Mouse (Mus musculus): Measurements from ENCODE around the gene Fer1l4. TPM values are rescaled to one million over a fixed set of nuclear protein-coding genes. Genes with fewer than 3 reads are reported as not detected.

The Fer1l4 gene
- polyA plus RNA-seq, 1 experiment from 2014 or later: not detected

- DNase-seq (ENCODE audit: low spot score) (no peak), ATAC-seq (ENCODE audit: low FRiP score) (no peak)
- Histone ChIP-seq H3K27me3 (ENCODE audit: control insufficient read depth, insufficient read depth, low read length) (no peaks in the 10 kb centered on the region), H3K4me2 (replicated peaks) (no peak overlapping the region), H3K9ac (no peak overlapping the region), H3K4me3 (replicated peaks; ENCODE audit: low read length) (no peak overlapping the region), H3K4me1 (replicated peaks; ENCODE audit: control insufficient read depth, insufficient read depth, low read length) (no peaks in the 10 kb centered on the region; the same call in 1 of the 2 replicates), H3K9me3 (ENCODE audit: control insufficient read depth, low read length) (no peaks in the 10 kb centered on the region), H3K27ac (no peak overlapping the region), H3K36me3 (replicated peaks; ENCODE audit: control insufficient read depth, insufficient read depth) (peaks cover 67% of the 10 kb centered on the region)
- 91% methylated on average over 7 of the region's 7 CpGs for WGBS
Measured at GRCm38 (mm10) chr2:156077461-156077860, 24.7 kb upstream of the Fer1l4 start.

- no peaks in the 10 kb centered on the region for H3K9me3 ChIP-seq (ENCODE audit: control insufficient read depth, low read length)
- peaks cover 98% of the 10 kb centered on the region for H3K36me3 ChIP-seq (replicated peaks; ENCODE audit: control insufficient read depth, insufficient read depth)
- no peak overlapping the region for H3K4me3 ChIP-seq (replicated peaks; ENCODE audit: low read length)
- DNase-seq (ENCODE audit: low spot score) (no peak), ATAC-seq (ENCODE audit: low FRiP score) (no peak)
- no peak overlapping the region for H3K9ac ChIP-seq
- no peaks in the 10 kb centered on the region for H3K4me1 ChIP-seq (replicated peaks; ENCODE audit: control insufficient read depth, insufficient read depth, low read length)
- 96% methylated on average over 15 of the region's 15 CpGs for WGBS
- no peak overlapping the region for H3K27ac ChIP-seq
- no peaks in the 10 kb centered on the region for H3K27me3 ChIP-seq (ENCODE audit: control insufficient read depth, insufficient read depth, low read length)
- H3K4me2 ChIP-seq (replicated peaks): no peak overlapping the region
Measured at GRCm38 (mm10) chr2:156073725-156074124, 21.0 kb upstream of the Fer1l4 start.

DNA sequence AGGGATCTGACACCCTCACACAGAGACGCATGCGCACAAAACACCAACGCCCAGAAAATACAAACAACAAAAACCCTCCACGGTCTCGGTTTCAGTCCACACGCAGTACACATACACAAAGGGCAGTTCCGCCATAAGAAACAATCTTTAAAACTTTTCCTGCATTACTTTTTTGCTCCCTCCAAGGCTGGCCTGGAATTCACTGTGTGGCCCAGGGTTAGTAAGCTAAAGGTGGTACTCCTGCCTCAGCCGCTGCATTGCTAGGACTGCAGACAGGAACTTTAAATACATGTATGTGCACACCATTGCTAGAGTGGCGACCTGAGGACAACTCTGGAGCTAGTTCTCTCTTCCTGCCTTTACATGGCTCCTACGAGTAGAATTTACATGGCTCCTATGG is 18.5 kb upstream of the Fer1l4 start:
- 95% methylated on average over 10 of the region's 10 CpGs for WGBS
- no peak for ATAC-seq (ENCODE audit: low FRiP score)

DNA sequence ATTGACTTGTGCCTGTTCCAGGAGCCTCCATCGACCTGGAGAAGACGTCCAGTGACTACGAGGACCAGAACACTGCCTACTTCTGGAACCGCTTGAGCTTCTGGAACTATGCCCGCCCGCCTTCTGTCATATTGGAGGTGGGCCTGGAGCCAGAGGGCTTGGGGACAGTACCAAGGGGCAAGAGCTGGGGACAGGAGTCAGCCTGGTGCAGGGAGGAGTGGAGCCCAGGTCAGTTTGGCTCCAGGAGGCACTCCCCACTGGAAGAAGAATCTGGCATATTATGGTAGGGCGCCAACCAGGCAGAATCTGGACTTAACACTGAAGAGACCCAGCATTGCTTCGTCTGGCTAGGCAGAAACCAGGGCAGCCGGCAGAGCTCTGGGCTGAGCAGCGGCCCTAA is 15.2 kb upstream of the Fer1l4 start:
- Histone ChIP-seq H3K27ac (no peak overlapping the region), H3K9ac (no peak overlapping the region), H3K4me1 (replicated peaks; ENCODE audit: control insufficient read depth, insufficient read depth, low read length) (peaks cover 9% of the 10 kb centered on the region; the same call in 1 of the 2 replicates), H3K4me3 (replicated peaks; ENCODE audit: low read length) (no peak overlapping the region), H3K9me3 (ENCODE audit: control insufficient read depth, low read length) (no peaks in the 10 kb centered on the region), H3K27me3 (ENCODE audit: control insufficient read depth, insufficient read depth, low read length) (no peaks in the 10 kb centered on the region), H3K4me2 (replicated peaks) (no peak overlapping the region), H3K36me3 (replicated peaks; ENCODE audit: control insufficient read depth, insufficient read depth) (peaks cover 46% of the 10 kb centered on the region)
- ATAC-seq (ENCODE audit: low FRiP score) (no peak), DNase-seq (ENCODE audit: low spot score) (no peak)
- WGBS: 93% methylated on average over 10 of the region's 10 CpGs

More for the DNA sequence above, 18.5 kb upstream of the Fer1l4 start:
- Histone ChIP-seq H3K27ac (no peak overlapping the region), H3K36me3 (replicated peaks; ENCODE audit: control insufficient read depth, insufficient read depth) (peaks cover 79% of the 10 kb centered on the region), H3K4me1 (replicated peaks; ENCODE audit: control insufficient read depth, insufficient read depth, low read length) (peaks cover 3% of the 10 kb centered on the region; the same call in 1 of the 2 replicates), H3K9me3 (ENCODE audit: control insufficient read depth, low read length) (no peaks in the 10 kb centered on the region), H3K27me3 (ENCODE audit: control insufficient read depth, insufficient read depth, low read length) (no peaks in the 10 kb centered on the region), H3K4me2 (replicated peaks) (no peak overlapping the region), H3K9ac (no peak overlapping the region), H3K4me3 (replicated peaks; ENCODE audit: low read length) (no peak overlapping the region)
- DNase-seq (ENCODE audit: low spot score): no peak

DNA sequence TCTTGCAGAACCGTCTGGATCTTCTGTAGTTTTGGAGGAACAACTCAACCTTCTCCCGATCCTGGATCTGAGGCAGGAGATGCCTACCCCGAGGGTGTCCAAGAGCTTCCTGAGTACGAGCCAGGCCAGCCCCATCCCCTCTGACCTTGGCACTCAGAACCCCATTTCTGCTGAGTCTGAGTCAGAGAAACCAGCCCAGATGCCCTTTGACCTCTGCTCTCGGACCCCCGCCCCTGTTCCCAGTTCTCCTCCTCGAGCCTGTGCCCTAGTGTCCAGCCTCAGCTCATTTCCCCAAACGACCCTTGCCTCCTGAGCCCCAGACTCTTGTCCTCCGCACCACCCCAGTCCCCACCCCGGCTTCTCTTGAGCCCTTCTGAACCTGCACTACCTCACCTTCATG is 13.4 kb upstream of the Fer1l4 start:
- 38% methylated on average over 10 of the region's 10 CpGs for WGBS
- no peak overlapping the region for H3K27ac ChIP-seq
- ATAC-seq (ENCODE audit: low FRiP score): peak; percentile 17; the same call in 1 of the 2 replicates

DNA sequence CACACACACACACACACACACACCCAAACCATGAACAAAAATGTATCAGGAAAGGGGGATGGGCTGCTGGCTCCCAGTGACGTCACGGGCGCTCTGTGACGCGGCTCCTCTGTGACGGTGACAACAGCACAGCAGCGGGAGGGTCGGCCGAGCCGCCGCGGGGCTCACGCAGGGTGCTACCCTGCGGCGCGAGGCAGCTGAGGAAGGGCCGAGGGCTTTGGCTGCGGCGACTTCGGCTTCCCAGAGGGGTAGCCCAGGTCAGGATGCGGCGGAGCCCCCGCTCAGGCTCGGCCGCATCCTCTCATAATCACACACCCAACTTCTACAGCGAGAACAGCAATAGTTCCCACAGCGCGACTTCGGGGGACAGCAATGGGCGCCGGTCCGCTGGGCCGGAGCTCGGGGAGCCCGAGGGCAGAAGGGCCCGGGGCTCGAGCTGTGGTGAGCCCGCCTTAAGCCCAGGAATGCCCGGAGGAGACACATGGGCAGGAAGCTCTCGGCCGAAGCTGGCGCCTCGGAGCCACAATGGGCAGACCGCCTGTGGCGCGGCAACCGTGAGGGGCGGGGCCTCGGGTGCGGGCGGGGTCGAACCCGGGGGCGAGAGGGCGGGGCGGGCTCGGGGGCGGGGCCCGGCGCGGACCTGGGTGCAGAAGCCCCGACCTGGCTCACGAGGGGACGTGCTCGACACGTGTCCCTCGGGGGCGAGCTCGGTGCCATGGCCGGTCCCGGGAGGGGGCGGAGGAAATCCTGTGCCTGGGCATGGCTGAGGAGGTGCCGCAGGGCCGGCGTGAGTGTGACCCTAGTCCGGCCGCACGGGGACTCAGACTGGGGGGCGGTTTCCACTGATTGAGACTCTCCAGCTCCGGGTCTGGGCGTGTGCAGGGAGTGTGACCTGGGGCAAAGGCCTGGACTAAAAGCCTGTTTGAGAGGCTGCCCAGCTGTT is 12.6 kb upstream of the Fer1l4 start, which contains the start of gene Spag4:
Gene Spag4 (plus strand): TSS at position 77 of the 943 bp plus-strand sequence.
- Histone ChIP-seq H3K27ac (peak within 1 kb of the TSS; percentile 73), H3K9me3 (ENCODE audit: control insufficient read depth, low read length) (no peaks in the 10 kb centered on the region), H3K4me1 (replicated peaks; ENCODE audit: control insufficient read depth, insufficient read depth, low read length) (peaks cover 9% of the 10 kb centered on the region; the same call in 1 of the 2 replicates), H3K9ac (peak within 1 kb of the TSS; percentile 79), H3K27me3 (ENCODE audit: control insufficient read depth, insufficient read depth, low read length) (no peaks in the 10 kb centered on the region), H3K36me3 (replicated peaks; ENCODE audit: control insufficient read depth, insufficient read depth) (peaks cover 22% of the 10 kb centered on the region), H3K4me3 (replicated peaks; ENCODE audit: low read length) (peak within 1 kb of the TSS; percentile 64), H3K4me2 (replicated peaks) (peak within 1 kb of the TSS; percentile 96)
- peak; percentile 78 for DNase-seq (ENCODE audit: low spot score)
- ATAC-seq (ENCODE audit: low FRiP score): peak; percentile 78
- under 1% methylated on average over 80 of the region's 81 CpGs for WGBS

More for the DNA sequence above, 13.4 kb upstream of the Fer1l4 start:
- Histone ChIP-seq H3K4me1 (replicated peaks; ENCODE audit: control insufficient read depth, insufficient read depth, low read length) (peaks cover 9% of the 10 kb centered on the region; the same call in 1 of the 2 replicates), H3K27me3 (ENCODE audit: control insufficient read depth, insufficient read depth, low read length) (no peaks in the 10 kb centered on the region), H3K36me3 (replicated peaks; ENCODE audit: control insufficient read depth, insufficient read depth) (peaks cover 29% of the 10 kb centered on the region), H3K4me2 (replicated peaks) (peak overlapping the region; percentile 96), H3K9me3 (ENCODE audit: control insufficient read depth, low read length) (no peaks in the 10 kb centered on the region), H3K9ac (peak overlapping the region; percentile 79), H3K4me3 (replicated peaks; ENCODE audit: low read length) (peak overlapping the region; percentile 64)
- DNase-seq (ENCODE audit: low spot score): no peak

DNA sequence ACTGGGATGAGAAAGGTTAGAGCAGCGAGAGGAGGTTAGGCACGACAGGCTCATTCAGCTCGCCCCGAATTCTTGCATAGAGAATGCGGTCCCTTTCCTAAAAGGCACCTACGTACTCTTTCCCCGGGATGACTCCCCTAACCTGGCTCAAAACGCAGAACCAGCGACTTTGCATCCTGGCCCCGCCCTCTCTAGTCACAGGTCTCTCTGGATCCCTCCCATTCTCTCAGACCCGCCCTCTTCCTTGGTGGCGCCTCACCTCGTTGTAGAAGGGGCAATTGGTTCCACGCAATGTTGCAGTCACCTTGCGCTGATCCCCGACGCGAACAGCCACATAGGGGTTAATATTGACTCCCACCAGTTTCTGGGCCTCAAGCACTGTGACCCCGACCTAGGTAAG is 4.8 kb downstream of the Fer1l4 start:
- Histone ChIP-seq H3K27ac (no peak overlapping the region), H3K4me3 (replicated peaks; ENCODE audit: low read length) (no peak overlapping the region), H3K4me1 (replicated peaks; ENCODE audit: control insufficient read depth, insufficient read depth, low read length) (no peaks in the 10 kb centered on the region), H3K9me3 (ENCODE audit: control insufficient read depth, low read length) (no peaks in the 10 kb centered on the region), H3K27me3 (ENCODE audit: control insufficient read depth, insufficient read depth, low read length) (no peaks in the 10 kb centered on the region), H3K36me3 (replicated peaks; ENCODE audit: control insufficient read depth, insufficient read depth) (no peaks in the 10 kb centered on the region), H3K4me2 (replicated peaks) (no peak overlapping the region), H3K9ac (no peak overlapping the region)
- WGBS: 7% methylated on average over 19 of the region's 19 CpGs
- ATAC-seq (ENCODE audit: low FRiP score): no peak
- no peak for DNase-seq (ENCODE audit: low spot score)

- H3K36me3 ChIP-seq (replicated peaks; ENCODE audit: control insufficient read depth, insufficient read depth): no peaks in the 10 kb centered on the region
- H3K4me3 ChIP-seq (replicated peaks; ENCODE audit: low read length): no peak overlapping the region
- H3K27ac ChIP-seq: no peak overlapping the region
- H3K4me2 ChIP-seq (replicated peaks): no peak overlapping the region
- no peaks in the 10 kb centered on the region for H3K27me3 ChIP-seq (ENCODE audit: control insufficient read depth, insufficient read depth, low read length)
- WGBS: 89% methylated on average over 8 of the region's 8 CpGs
- H3K9me3 ChIP-seq (ENCODE audit: control insufficient read depth, low read length): no peaks in the 10 kb centered on the region
- H3K9ac ChIP-seq: no peak overlapping the region
- ATAC-seq (ENCODE audit: low FRiP score): no peak
- H3K4me1 ChIP-seq (replicated peaks; ENCODE audit: control insufficient read depth, insufficient read depth, low read length): no peaks in the 10 kb centered on the region
- no peak for DNase-seq (ENCODE audit: low spot score)
Measured at GRCm38 (mm10) chr2:156042903-156043302, 9.8 kb downstream of the Fer1l4 start.

- no peaks in the 10 kb centered on the region for H3K4me1 ChIP-seq (replicated peaks; ENCODE audit: control insufficient read depth, insufficient read depth, low read length)
- H3K27ac ChIP-seq: no peak overlapping the region
- no peak overlapping the region for H3K4me2 ChIP-seq (replicated peaks)
- 91% methylated on average over 3 of the region's 3 CpGs for WGBS
- no peak for DNase-seq (ENCODE audit: low spot score)
- H3K9ac ChIP-seq: no peak overlapping the region
- H3K36me3 ChIP-seq (replicated peaks; ENCODE audit: control insufficient read depth, insufficient read depth): no peaks in the 10 kb centered on the region
- H3K27me3 ChIP-seq (ENCODE audit: control insufficient read depth, insufficient read depth, low read length): no peaks in the 10 kb centered on the region
- ATAC-seq (ENCODE audit: low FRiP score): no peak
- no peaks in the 10 kb centered on the region for H3K9me3 ChIP-seq (ENCODE audit: control insufficient read depth, low read length)
- no peak overlapping the region for H3K4me3 ChIP-seq (replicated peaks; ENCODE audit: low read length)
Measured at GRCm38 (mm10) chr2:156039390-156039789, 13.4 kb downstream of the Fer1l4 start.
